Mouse (Mus musculus) frontal cortex, adult (tissue): ENCODE data around the gene Nol6.
"Not testable (repeated sequence)": the region's sequence is repeated elsewhere in the genome, so short reads cannot be mapped to it uniquely, and the experiment has no call there.

Source experiments
- ATAC-seq: cut with Nextera tagmentation; 2 replicates; pipeline ENCODE4 v1.9.2; 2017; ENCODE audit warnings: mild to moderate bottlenecking, moderate library complexity, mixed read lengths; ENCODE audit not compliant: low TSS enrichment

Nol6 gene

DNA sequence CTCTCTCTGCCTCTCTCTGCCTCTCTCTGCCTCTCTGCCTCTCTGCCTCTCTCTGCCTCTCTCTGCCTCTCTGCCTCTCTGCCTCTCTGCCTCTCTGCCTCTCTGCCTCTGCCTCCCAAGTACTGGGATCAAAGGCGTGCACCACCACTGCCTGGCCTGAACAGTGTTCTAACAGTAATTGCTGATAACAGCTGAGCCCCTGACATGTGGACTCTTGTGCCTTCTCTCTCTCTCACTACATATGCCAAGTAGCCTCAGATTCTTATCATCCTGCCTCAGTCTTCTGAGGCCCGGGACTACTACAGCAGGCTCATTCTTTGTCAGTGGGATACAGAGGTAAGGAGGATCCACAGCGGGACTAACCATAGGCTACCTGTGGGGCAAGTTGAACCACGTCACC lies 41.5 kb downstream of the Nol6 start:
- ATAC-seq: not testable (repeated sequence)

DNA sequence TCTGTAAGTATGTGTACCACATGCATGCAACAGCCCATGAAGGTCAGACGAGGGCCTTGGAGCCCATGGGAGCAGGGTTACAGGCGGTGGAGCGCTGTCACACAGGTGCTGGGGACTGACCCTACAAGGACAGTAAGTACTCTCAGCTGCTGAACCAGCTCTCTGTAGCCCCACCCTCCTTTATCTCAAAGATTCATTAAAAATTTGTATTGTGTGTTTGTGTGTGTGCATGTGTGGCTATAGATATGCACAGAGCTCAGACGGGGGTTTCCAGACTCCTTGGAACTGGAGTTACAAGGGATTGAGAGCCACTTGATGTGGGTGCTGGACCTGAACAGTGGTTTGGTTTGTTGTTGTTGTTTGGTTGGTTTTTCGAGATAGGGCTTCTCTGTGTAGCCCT lies 42.5 kb downstream of the Nol6 start:
- no peak for ATAC-seq

DNA sequence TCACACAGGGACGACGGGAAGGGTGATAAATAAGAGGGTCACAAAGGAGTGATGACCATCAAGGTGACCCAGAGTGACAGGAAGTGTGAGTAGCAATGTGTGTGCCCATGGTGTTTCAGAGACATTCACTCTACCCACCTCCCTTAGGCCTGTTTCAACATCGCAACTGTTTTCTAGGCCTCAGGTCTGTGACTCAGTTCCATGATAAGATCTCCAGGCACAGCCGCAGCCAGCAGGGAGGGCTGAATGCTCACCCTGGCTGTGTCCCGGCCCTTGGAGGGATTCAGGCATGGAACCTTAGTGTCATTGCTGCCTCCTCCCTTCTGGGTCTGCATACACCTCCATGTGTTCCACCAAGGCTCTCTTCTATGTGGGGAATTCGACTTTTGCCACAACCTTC lies 45.5 kb downstream of the Nol6 start:
- ATAC-seq: no peak

DNA sequence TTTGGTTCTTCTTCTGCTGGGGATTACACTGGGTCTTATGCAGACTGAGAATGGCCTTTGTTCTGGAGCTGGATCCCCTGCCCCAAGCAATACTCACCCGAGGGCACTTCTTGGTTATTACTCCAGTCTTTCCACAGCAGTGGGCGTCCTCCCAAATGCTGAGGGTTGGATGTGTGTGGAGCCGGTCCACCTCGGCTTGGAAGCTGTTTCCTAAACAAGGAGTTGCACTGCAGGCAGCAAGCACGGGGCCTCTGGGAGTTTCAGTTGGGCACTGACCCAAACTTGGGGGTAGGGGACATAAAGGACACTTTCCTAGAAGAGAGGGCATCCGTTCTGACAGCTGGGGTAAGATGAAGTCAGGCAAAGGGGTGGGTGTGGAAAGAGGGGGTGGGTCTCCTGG lies 49.8 kb downstream of the Nol6 start:
- no peak for ATAC-seq

DNA sequence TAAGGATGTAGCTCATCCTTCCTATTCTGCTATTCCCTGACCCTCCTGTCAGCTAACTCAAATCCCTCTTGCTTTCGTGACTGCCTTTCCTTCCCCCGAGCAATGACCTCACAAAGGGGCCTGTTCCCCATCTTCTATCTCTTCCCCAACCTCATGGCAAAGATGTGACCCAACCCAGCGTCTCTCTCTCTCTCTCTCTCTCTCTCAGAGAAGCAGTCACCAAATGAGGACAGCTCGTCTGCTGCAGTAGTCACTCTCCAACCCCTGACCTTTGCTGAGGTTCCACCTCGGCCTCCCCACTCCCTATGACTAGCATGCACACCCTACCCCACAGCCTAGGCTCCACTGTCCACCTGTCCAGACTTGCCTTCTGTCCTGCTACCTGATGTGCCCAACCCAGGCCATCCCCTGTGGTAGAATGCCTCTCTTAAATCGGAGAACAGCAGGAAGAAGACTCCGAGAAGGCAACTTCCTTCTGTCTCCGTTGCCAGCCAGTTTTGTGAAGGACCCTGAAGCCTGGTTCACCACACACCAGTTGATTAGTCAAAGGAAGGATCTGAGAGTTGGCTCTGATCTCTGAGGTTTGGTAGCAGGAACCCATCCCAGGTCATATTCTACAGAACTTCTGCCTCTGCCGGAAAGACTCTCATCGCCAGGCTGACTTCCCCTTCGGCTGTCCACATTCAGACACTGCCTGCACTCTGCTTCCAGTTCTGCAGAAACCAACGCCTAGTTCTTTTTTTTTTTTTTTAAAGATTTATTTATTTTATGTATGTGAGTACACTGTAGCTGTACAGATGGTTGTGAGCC lies 51.0 kb downstream of the Nol6 start:
- no peak for ATAC-seq

DNA sequence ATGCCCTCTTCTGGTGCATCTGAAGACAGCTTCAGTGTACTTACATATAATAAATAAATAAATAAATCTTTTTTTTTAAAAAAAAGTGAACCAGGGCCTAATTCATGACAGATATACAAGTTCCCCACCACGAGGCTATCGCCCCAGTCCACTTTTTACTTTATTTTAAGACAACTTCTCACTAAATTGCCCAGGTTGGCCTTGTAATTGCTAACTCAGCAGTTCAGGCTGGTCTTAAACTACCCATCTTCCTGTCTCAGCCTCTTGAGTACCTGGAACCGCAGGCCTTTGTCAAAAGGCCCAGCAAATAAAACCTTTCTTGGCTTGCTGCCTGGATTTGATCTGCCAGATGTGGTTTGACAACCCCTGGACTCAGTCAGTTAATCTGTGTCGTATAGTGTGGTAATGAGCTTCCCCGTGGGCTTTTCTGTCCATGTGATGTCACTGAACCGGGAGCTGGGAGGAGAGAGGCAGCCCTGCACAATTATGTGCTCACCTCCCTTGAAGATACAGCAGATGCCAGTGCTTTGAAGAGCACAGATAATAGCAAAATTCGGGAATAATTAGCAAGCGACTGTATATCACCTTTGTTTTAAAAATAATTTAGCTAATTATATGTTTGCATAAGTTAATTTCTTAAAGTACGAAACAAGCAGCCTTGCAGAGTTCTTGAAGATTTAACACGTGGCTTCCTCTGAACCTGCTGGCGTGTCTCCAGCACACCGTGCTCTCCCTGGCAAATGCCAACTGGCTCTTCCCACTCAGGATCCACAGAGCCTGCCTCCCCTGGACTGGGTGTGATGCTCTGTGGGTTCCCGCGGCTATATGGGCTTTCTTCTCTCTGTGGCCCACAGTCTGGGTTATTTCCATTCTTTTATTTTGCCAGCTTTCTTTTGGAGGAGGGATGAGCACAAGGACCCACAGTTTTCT lies 52.5 kb downstream of the Nol6 start:
- ATAC-seq: no peak

DNA sequence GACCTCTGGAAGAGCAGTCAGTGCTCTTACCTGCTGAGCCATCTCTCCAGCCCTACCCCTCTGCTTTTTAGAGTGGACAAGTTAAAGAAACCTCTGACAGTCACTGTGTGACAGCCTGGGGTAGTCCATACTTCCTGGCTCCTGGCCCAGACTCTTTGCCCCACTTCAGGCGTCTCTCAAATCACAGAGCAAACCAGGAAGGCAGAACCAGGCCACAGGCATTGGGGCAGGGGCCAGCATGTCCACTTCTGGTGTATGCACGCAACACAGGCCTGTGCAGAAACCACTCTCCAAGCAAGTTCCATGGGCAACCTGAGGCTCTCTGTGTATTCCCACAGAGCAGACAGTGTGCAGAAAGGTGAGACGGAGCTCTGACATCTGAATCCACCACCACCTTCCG lies 59.1 kb downstream of the Nol6 start:
- ATAC-seq: no peak
